Mouse (Mus musculus): Measurements from ENCODE around the gene Lamtor3.

DNA sequence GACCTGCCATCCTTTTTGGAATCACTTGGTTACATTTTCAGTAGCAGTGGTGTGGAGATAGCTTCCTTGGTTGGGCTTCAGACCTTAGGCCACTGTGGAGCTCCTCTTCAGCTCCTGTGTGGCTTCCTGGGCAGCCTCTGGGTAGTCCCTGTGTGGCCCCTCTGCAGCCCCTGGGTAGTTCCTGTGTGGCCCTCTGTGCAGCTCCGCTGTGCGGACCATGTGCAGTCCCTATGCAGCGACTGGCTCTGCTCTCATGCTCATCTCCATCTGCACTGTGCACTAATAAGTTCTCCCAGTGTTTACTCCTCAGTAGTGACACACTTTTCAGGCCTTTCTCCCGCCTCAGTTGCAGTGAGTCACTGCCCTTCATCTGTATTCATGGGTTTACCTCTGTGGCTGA, 26.2 kb upstream of the Lamtor3 start:
- TF ChIP-seq POLR2A (IDR thresholded peaks at IDR 0.05; ENCODE audit: insufficient read depth, low read depth, low read length) (no peak), CTCF (IDR thresholded peaks at IDR 0.05; ENCODE audit: insufficient read depth, low read depth, low read length) (no peak)

Data from olfactory bulb, adult 2 months (tissue).